Mouse (Mus musculus) kidney, adult 2 months (tissue): ENCODE results near the gene Phactr3. TPM values are rescaled to one million over a fixed set of nuclear protein-coding genes. Genes with fewer than 3 reads are reported as not detected.

Experiments used
- DNase-seq: peaks from one replicate; pipeline ENCODE4 v3.0.0; 2021
- H3K27ac ChIP-seq: fragments of 200-500 bp; 2 replicates; pipeline ENCODE4 v1.5.1; 2012; ENCODE audit warnings: low read depth, low read length, control low read depth, inconsistent platforms; ENCODE audit not compliant: insufficient read depth
- H3K27me3 ChIP-seq: fragments of 200-500 bp; replicated peaks from 2 replicates; pipeline ENCODE4 v1.6.1; 2012; ENCODE audit warnings: mild to moderate bottlenecking, moderate library complexity, low read length, inconsistent platforms; ENCODE audit not compliant: control insufficient read depth, insufficient read depth
- H3K36me3 ChIP-seq: fragments of 200-500 bp; 2 replicates; pipeline ENCODE4 v1.6.1; 2012; ENCODE audit warnings: mild to moderate bottlenecking, moderate library complexity, low read length, inconsistent platforms; ENCODE audit not compliant: control insufficient read depth, insufficient read depth
- H3K4me1 ChIP-seq: fragments of 200-500 bp; 2 replicates; pipeline ENCODE4 v1.6.1; 2011; ENCODE audit warnings: low read length; ENCODE audit not compliant: control insufficient read depth, insufficient read depth
- H3K4me3 ChIP-seq: fragments of 200-500 bp; 2 replicates; pipeline ENCODE4 v1.5.1; 2011; ENCODE audit warnings: mild to moderate bottlenecking, low read depth, low read length, control low read depth; ENCODE audit not compliant: insufficient read depth
- CTCF ChIP-seq: fragments of 200-500 bp; conservative IDR thresholded peaks from 2 replicates; pipeline ENCODE4 v1.5.1; 2011; ENCODE audit warnings: low read depth, mild to moderate bottlenecking, control low read depth, low read length, moderate library complexity, mixed read lengths; ENCODE audit not compliant: insufficient read depth, insufficient read length
- POLR2A ChIP-seq: fragments of 200-500 bp; IDR thresholded peaks from one replicate; pipeline ENCODE4 v1.6.1; 2011; ENCODE audit warnings: low read depth, low read length, control low read depth
- WGBS: fragments of 180-500 bp; shearing (Covaris S2); methylation state at CpG from one replicate; pipeline ENCODE4 v1.1.7; 2018; 5-methylcytosine and 5-hydroxymethylcytosine counted together
- polyA plus RNA-seq: library from polyadenylated mRNA; depleted of rRNA; stranded (reverse); fragments of >200 nt; gene quantifications from 2 replicates; pipeline ENCODE4 v1.2.3, GENCODE M21; 2012

The Phactr3 gene
- polyA plus RNA-seq, 1 experiment: 0.17 TPM

DNA sequence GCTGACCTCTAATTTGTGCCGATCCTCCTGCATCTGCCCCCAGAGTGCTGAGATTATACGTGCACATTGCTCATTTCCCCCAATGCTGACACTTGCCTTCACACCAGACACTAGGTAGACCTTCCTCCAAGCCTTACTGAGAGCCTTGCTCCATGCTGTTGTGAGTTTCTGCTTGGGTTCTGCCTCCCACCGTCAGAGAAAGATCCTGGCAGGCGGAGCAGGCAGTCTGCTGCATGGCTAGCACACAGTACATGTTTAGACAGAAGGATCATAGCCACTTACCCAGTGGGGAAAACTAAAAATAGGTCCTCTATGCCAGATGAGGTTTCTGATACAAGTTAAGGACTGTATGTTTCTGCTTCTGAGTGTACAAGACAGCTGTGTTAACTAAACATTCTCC is 10.4 kb downstream of the Phactr3 start:
- no peak for DNase-seq
- Histone ChIP-seq H3K27ac (no peak overlapping the region), H3K4me3 (no peak overlapping the region), H3K4me1 (no peaks in the 10 kb centered on the region), H3K36me3 (no peaks in the 10 kb centered on the region), H3K27me3 (no peaks in the 10 kb centered on the region)
- TF ChIP-seq CTCF: no peak
- no peak for TF ChIP-seq POLR2A
- WGBS: 59% methylated on average over 4 of the region's 4 CpGs

DNA sequence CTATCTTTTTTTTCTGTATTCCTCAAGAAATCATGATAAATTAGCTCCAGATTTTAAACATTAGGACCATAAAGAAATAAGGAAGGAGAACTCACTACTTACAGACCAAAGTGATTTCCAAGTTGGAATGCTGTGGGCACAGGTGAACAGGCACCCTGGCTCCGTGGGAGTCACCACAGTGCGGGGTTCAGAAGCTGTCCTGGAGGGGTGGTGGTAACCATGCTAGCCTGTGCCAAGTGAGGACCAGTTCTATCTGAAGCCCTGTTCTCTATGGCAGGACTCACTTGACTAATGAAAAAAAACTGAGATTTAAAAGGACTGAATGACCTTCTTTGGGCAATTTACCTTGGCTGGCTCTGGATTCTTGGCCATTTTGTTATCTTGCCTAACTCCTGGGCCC is 10.9 kb downstream of the Phactr3 start:
- no peak for TF ChIP-seq CTCF
- no peak for TF ChIP-seq POLR2A
- Histone ChIP-seq H3K36me3 (no peaks in the 10 kb centered on the region), H3K27ac (no peak overlapping the region), H3K4me3 (no peak overlapping the region), H3K27me3 (no peaks in the 10 kb centered on the region), H3K4me1 (no peaks in the 10 kb centered on the region)
- 76% methylated on average over 2 of the region's 2 CpGs for WGBS
- no peak for DNase-seq

DNA sequence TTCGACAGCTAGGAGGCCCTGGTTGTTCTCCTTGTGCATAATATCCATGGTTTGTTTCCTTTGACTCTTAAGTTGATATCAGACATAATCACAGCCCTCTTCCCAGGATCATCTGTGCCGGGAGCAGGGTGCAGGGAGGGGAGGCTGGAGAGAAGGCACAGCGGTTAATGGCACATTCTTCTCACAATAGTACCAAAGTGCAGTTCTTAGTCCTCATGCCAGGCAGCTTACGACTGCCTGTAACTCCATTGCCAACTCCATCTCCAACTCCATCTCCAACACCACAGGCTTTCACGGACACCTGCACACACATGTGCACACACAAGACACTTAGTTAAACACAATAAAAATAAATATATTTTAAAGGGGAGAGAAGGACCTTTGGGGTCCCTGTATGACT is 11.8 kb downstream of the Phactr3 start:
- DNase-seq: no peak

DNA sequence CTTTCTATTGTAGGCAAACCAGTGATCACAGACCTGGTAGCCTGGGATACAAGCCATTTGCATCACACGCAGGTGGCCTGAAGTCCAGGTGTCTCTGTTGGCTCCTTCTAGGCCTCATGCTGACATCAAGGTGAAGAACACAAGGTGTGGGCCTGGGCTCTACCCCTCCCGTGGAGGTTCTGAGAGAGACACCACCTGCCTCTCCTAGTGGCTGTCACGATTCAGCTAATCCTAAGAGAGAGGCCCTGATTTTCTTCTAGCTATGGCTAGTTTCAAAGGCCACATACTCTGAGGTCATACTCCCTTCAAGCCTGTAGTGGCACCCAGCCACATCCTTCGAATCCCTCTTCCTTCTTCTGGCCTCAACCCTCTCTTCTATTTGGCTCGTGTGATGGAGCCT is 12.2 kb downstream of the Phactr3 start:
- 75% methylated on average over 5 of the region's 5 CpGs for WGBS
- TF ChIP-seq CTCF (no peak), POLR2A (no peak)
- H3K4me1 ChIP-seq: no peaks in the 10 kb centered on the region
- H3K4me3 ChIP-seq: no peak overlapping the region
- no peaks in the 10 kb centered on the region for H3K27me3 ChIP-seq
- H3K36me3 ChIP-seq: no peaks in the 10 kb centered on the region
- DNase-seq: no peak
- H3K27ac ChIP-seq: no peak overlapping the region

More for the DNA sequence above, 11.8 kb downstream of the Phactr3 start:
- no peak for TF ChIP-seq CTCF
- no peak for TF ChIP-seq POLR2A
- no peak overlapping the region for H3K27ac ChIP-seq
- no peaks in the 10 kb centered on the region for H3K36me3 ChIP-seq
- H3K27me3 ChIP-seq: no peaks in the 10 kb centered on the region
- no peaks in the 10 kb centered on the region for H3K4me1 ChIP-seq
- no peak overlapping the region for H3K4me3 ChIP-seq
- 81% methylated on average over 5 of the region's 5 CpGs for WGBS

DNA sequence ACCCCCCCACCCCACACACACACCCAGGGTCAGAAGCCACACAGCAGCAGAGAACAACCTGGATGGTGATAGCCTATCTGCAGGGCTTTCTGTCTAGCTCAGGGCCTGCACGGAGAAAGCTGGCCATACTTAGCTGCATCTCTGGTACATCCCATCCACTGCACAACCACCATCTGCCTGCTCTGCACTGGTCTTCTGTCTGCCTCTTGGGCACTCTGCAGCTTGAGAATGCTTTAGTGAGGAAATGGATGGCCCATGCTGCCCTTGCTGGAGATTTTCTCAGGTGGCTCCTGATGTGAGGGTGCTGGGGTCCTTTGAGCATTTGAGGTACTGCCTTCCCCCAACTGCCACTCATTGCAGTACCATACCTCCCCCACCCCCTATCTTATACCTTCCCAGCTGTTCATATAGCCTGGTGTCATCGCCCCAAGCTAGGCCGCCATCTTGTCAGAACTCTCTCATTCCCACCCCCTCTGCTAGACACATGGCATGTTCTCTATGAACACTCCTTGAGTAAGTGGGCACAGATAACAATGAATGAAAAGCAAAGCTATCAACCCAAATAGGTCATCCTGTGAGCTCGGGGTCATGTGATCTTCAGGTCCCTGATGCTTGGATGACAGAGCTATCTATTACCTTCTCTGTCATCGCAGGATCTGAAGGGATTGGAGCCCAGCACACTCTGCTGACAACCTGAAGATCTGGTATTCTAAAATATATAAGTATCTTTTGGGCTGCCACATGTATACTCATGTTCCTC is 13.0 kb downstream of the Phactr3 start:
- Histone ChIP-seq H3K27ac (no peak overlapping the region), H3K27me3 (no peaks in the 10 kb centered on the region), H3K4me3 (no peak overlapping the region), H3K36me3 (no peaks in the 10 kb centered on the region), H3K4me1 (no peaks in the 10 kb centered on the region)
- TF ChIP-seq CTCF (no peak), POLR2A (no peak)
- DNase-seq: no peak
- WGBS: 86% methylated on average over 5 of the region's 5 CpGs

DNA sequence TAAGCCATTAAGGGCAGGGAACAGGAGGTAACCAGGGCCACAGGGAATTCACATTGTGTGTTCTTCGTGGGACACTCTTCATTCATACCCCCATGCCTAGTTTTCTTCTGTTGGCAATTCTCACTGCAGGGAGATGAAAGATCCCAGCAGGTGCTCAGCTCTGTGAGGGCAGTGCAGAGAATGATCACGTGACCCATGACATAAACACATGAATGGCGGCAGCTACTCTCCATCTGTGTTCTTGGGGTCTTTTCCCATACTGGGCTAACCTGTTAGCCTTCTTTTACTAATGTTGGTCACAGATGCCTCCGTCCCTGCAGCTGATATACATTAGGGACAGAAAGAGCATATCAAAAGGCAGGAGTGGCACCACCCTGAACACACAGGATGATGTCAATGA is 16.9 kb downstream of the Phactr3 start:
- no peak overlapping the region for H3K27ac ChIP-seq
- TF ChIP-seq POLR2A (no peak), CTCF (no peak)
- no peak for DNase-seq
- H3K4me3 ChIP-seq: no peak overlapping the region
- 56% methylated on average over 4 of the region's 4 CpGs for WGBS
- no peaks in the 10 kb centered on the region for H3K27me3 ChIP-seq
- no peaks in the 10 kb centered on the region for H3K4me1 ChIP-seq
- H3K36me3 ChIP-seq: no peaks in the 10 kb centered on the region

DNA sequence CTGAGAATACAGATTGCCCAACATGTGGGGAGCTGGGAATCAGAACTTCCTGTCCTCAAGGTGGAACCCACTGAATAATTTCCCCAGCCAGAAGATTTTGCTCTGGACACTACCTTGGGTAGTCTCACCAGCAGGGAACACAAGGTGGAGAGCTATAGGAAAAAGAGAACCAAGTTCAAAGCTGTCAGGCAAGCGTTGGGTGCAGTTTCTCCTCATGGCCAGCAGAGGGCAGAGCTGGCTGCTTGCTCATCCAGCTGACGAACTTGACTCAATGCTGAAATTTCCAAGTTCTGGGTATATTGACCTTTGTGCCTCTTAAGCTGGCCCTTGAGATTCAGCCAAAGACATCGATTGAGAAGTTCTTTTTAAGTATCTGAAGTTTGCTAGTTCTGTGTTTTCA is 18.7 kb downstream of the Phactr3 start:
- DNase-seq: peak; percentile 27
- Histone ChIP-seq H3K4me1 (no peaks in the 10 kb centered on the region), H3K27ac (no peak overlapping the region), H3K27me3 (no peaks in the 10 kb centered on the region), H3K4me3 (no peak overlapping the region), H3K36me3 (no peaks in the 10 kb centered on the region)
- 6% methylated on average over 3 of the region's 3 CpGs for WGBS
- TF ChIP-seq POLR2A (no peak), CTCF (peak; percentile 85)
